Comparison of ENCODE assay signal across 9 mouse cellular contexts in genomic region chr7:27177942-27178323, GRCm38 (mm10). TPM values are rescaled to one million over a fixed set of nuclear protein-coding genes. Genes with fewer than 3 reads are reported as not detected.
DNase-seq lines count a peak whose midpoint lies in the region; ATAC-seq lines count a peak whose summit lies in the region.
"Had no signal": no experiment of that assay in that cellular context is flagged by ENCODE, and none has a peak within 500 bp of the region (broad histone marks: within the 10 kb centered on the region; RNA-seq: fewer than 3 reads in every experiment).

No protein-coding gene starts in this region.

- H3K4me1 ChIP-seq in heart, embryonic 14.5 days (ENCODE audit: control insufficient read depth in 2 of 2, insufficient read depth in 2 of 2, low read length in 2 of 2): peaks cover 0 to 4% of the 10 kb centered on the region in 2 experiments; a peak in 2 of 4 replicates
- peaks cover 11% of the 10 kb centered on the region for H3K4me1 ChIP-seq in hindbrain, embryonic 12.5 days
- H3K4me1 ChIP-seq in midbrain, embryonic 11.5 days (ENCODE audit: control insufficient read depth, insufficient read depth, low read length): peaks cover 8% of the 10 kb centered on the region

- H3K27me3 ChIP-seq in heart, embryonic 14.5 days (ENCODE audit: control insufficient read depth, insufficient read depth, low read length): no peaks in the 10 kb centered on the region
- no peaks in the 10 kb centered on the region for H3K27me3 ChIP-seq in hindbrain, embryonic 12.5 days
- H3K27me3 ChIP-seq in midbrain, embryonic 11.5 days (ENCODE audit: control insufficient read depth, insufficient read depth, low read length): no peaks in the 10 kb centered on the region

- peak overlapping the region; percentile 68 for H3K9ac ChIP-seq in heart, embryonic 14.5 days (ENCODE audit: low read length)
- H3K9ac ChIP-seq in hindbrain, embryonic 12.5 days: peak overlapping the region; percentile 66
- peak overlapping the region; percentile 66 for H3K9ac ChIP-seq in midbrain, embryonic 11.5 days (ENCODE audit: low read length)

- intact Hi-C loops in heart, postnatal 25 days (cut with DNase I): no loop called here

- no peak for ATAC-seq in heart, embryonic 14.5 days (ENCODE audit: insufficient number of reproducible peaks, insufficient read depth, low FRiP score, low read depth)
- ATAC-seq in activated CD4-positive, CD25-positive, alpha-beta regulatory T cell, adult 4 months: peak; percentile 2
- peak; percentile 6 for ATAC-seq in hindbrain, embryonic 12.5 days (ENCODE audit: low FRiP score)
- ATAC-seq in midbrain, embryonic 11.5 days (ENCODE audit: low FRiP score): peak; percentile 8; the same call in 1 of the 2 replicates

- no peaks in the 10 kb centered on the region for H3K9me3 ChIP-seq in heart, embryonic 14.5 days (ENCODE audit: control insufficient read depth, low read length)
- H3K9me3 ChIP-seq in hindbrain, embryonic 12.5 days (replicated peaks): no peaks in the 10 kb centered on the region
- no peaks in the 10 kb centered on the region for H3K9me3 ChIP-seq in midbrain, embryonic 11.5 days (ENCODE audit: control insufficient read depth, low read length)

- H3K27ac ChIP-seq in heart, embryonic 14.5 days (replicated peaks in 1 of 2; ENCODE audit: control insufficient read depth in 1 of 2, insufficient read depth in 1 of 2, low read depth in 2 of 2, low read length in 2 of 2): peak overlapping the region; percentile 89 to 91
- H3K27ac ChIP-seq in hindbrain, embryonic 12.5 days: peak overlapping the region; percentile 96
- H3K27ac ChIP-seq in midbrain, embryonic 11.5 days (ENCODE audit: low read depth, low read length): peak overlapping the region; percentile 87

- H3K4me3 ChIP-seq in heart, embryonic 14.5 days (ENCODE audit: control insufficient read depth in 1 of 2, insufficient read depth in 1 of 2, low read depth in 1 of 2, low read length in 2 of 2): peak overlapping the region; percentile 73 to 76
- H3K4me3 ChIP-seq in hindbrain, embryonic 12.5 days: peak overlapping the region; percentile 63
- H3K4me3 ChIP-seq in midbrain, embryonic 11.5 days (ENCODE audit: low read depth, low read length): peak overlapping the region; percentile 72

- H3K36me3 ChIP-seq in heart, embryonic 14.5 days (ENCODE audit: control insufficient read depth, insufficient read depth, low read length): peaks cover 29% of the 10 kb centered on the region
- peaks cover 19% of the 10 kb centered on the region for H3K36me3 ChIP-seq in hindbrain, embryonic 12.5 days
- no peaks in the 10 kb centered on the region for H3K36me3 ChIP-seq in midbrain, embryonic 11.5 days (ENCODE audit: control insufficient read depth, insufficient read depth, low read length)

- 24% methylated on average over 4 of the region's 4 CpGs for WGBS in heart, embryonic 14.5 days
- WGBS in hindbrain, embryonic 12.5 days: 24% methylated on average over 4 of the region's 4 CpGs
- 31% methylated on average over 4 of the region's 4 CpGs for WGBS in midbrain, embryonic 11.5 days

- H3K4me2 ChIP-seq in heart, embryonic 14.5 days (ENCODE audit: low read length): peak overlapping the region; percentile 53
- H3K4me2 ChIP-seq in hindbrain, embryonic 12.5 days (replicated peaks): peak overlapping the region; percentile 60
- H3K4me2 ChIP-seq in midbrain, embryonic 11.5 days: peak overlapping the region; percentile 44

- no peak for DNase-seq in heart, postnatal 25 days (ENCODE audit: low spot score)
- DNase-seq in midbrain, embryonic 11.5 days (ENCODE audit: low spot score, missing footprints): no peak
- DNase-seq in adrenal gland, adult (ENCODE audit: inconsistent age in 2 of 2, low spot score in 1 of 2): no peak
- no peak for DNase-seq in layer of hippocampus, adult 9-10 months (ENCODE audit: low spot score)
- DNase-seq in right cerebral cortex, postnatal 4 days: no peak

RNA-seq across cellular contexts. Expression of gene Rab4b, which starts 0.8 kb away (rescaled TPM):
- 42.4 and 43.4 TPM in 2 replicates for polyA plus RNA-seq in heart, embryonic 14.5 days (2014; fragmentation: Nextera tagmentation; extraction: Ambion mirVana)
- total RNA-seq in heart, postnatal 25 days (2021): 10 to 100 TPM; 12.0 to 13.7 TPM
- 100 to 1,000 TPM; 126 to 166 TPM for polyA plus RNA-seq in activated CD4-positive, CD25-positive, alpha-beta regulatory T cell, adult 4 months (2017; shearing (Covaris generic))
- polyA plus RNA-seq in hindbrain, embryonic 12.5 days (2016; fragmentation: Nextera tagmentation; extraction: Ambion mirVana): 86.6 and 101 TPM in 2 replicates
- polyA plus RNA-seq in midbrain, embryonic 11.5 days (2014; fragmentation: Nextera tagmentation; extraction: Ambion mirVana): 57.4 and 59.1 TPM in 2 replicates

RNA-seq across cellular contexts. Expression of gene Gm21983, which starts 3.0 kb away (rescaled TPM):
- polyA plus RNA-seq in heart, embryonic 14.5 days (2014; fragmentation: Nextera tagmentation; extraction: Ambion mirVana): not detected in 2 replicates
- not detected for total RNA-seq in heart, postnatal 25 days (2021)
- under 1 TPM in 1 of 2 experiments, not detected in 1; 0.52 TPM for polyA plus RNA-seq in activated CD4-positive, CD25-positive, alpha-beta regulatory T cell, adult 4 months (2017; shearing (Covaris generic))
- polyA plus RNA-seq in hindbrain, embryonic 12.5 days (2016; fragmentation: Nextera tagmentation; extraction: Ambion mirVana): 0.85 and 1.9 TPM in 2 replicates
- polyA plus RNA-seq in midbrain, embryonic 11.5 days (2014; fragmentation: Nextera tagmentation; extraction: Ambion mirVana): not detected in 2 replicates
- total RNA-seq: hematopoietic stem cell, adult 5-6 weeks had no signal

RNA-seq across cellular contexts. Expression of gene Mia, which starts 3.0 kb away (rescaled TPM):
- 0.53 and 1.3 TPM in 2 replicates for polyA plus RNA-seq in heart, embryonic 14.5 days (2014; fragmentation: Nextera tagmentation; extraction: Ambion mirVana)
- total RNA-seq in heart, postnatal 25 days (2021): not detected
- under 1 TPM in 1 of 2 experiments, not detected in 1; 0.34 TPM for polyA plus RNA-seq in activated CD4-positive, CD25-positive, alpha-beta regulatory T cell, adult 4 months (2017; shearing (Covaris generic))
- polyA plus RNA-seq in hindbrain, embryonic 12.5 days (2016; fragmentation: Nextera tagmentation; extraction: Ambion mirVana): 20.0 and 25.6 TPM in 2 replicates
- 0.93 and 1.4 TPM in 2 replicates for polyA plus RNA-seq in midbrain, embryonic 11.5 days (2014; fragmentation: Nextera tagmentation; extraction: Ambion mirVana)
- total RNA-seq: hematopoietic stem cell, adult 5-6 weeks had no signal

RNA-seq across cellular contexts. Expression of gene Egln2, which starts 11.3 kb away (rescaled TPM):
- 26.7 and 31.2 TPM in 2 replicates for polyA plus RNA-seq in heart, embryonic 14.5 days (2014; fragmentation: Nextera tagmentation; extraction: Ambion mirVana)
- 10 to 100 TPM; 60.6 to 61.7 TPM for total RNA-seq in heart, postnatal 25 days (2021)
- polyA plus RNA-seq in activated CD4-positive, CD25-positive, alpha-beta regulatory T cell, adult 4 months (2017; shearing (Covaris generic)): 10 to 100 TPM; 12.4 to 14.3 TPM
- polyA plus RNA-seq in hindbrain, embryonic 12.5 days (2016; fragmentation: Nextera tagmentation; extraction: Ambion mirVana): 95.0 and 102 TPM in 2 replicates
- polyA plus RNA-seq in midbrain, embryonic 11.5 days (2014; fragmentation: Nextera tagmentation; extraction: Ambion mirVana): 36.4 and 43.5 TPM in 2 replicates

RNA-seq across cellular contexts. Expression of gene BC024978, which starts 17.6 kb away (rescaled TPM):
- 3.3 and 3.7 TPM in 2 replicates for polyA plus RNA-seq in heart, embryonic 14.5 days (2014; fragmentation: Nextera tagmentation; extraction: Ambion mirVana)
- 10 to 100 TPM; 13.9 to 15.8 TPM for total RNA-seq in heart, postnatal 25 days (2021)
- 1 to 10 TPM; 4.2 to 4.5 TPM for polyA plus RNA-seq in activated CD4-positive, CD25-positive, alpha-beta regulatory T cell, adult 4 months (2017; shearing (Covaris generic))
- polyA plus RNA-seq in hindbrain, embryonic 12.5 days (2016; fragmentation: Nextera tagmentation; extraction: Ambion mirVana): 3.2 and 3.9 TPM in 2 replicates
- 4.0 and 4.1 TPM in 2 replicates for polyA plus RNA-seq in midbrain, embryonic 11.5 days (2014; fragmentation: Nextera tagmentation; extraction: Ambion mirVana)
